Mouse (Mus musculus): ENCODE results near the gene Bpifc. TPM values are rescaled to one million over a fixed set of nuclear protein-coding genes. Genes with fewer than 3 reads are reported as not detected.

Bpifc gene
- polyA plus RNA-seq, 1 experiment = 0.04 TPM

DNA sequence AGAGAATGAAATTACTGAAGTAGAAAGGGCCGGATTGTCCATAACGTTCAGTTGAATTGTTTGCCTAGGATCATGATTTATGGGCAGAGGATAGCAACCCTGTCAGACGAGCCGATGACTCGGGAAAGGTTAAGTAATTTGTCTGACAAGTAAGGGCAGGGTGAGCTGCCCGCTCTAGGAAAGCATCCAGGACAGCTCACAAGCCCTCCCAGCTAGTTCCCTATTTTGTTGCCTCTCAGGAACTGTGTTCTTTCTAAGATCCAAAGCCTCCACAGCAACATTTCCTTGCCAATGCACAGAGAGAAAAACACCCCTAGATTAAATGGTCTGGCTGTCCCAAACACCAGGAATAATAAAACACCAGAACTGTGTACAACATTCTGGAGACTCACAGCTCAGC, 1.1 kb downstream of the Bpifc start:
- no peak for TF ChIP-seq POLR2A (IDR thresholded peaks at IDR 0.05; ENCODE audit: borderline replicate concordance, extremely low read depth, insufficient read depth, insufficient read length, poor library complexity, severe bottlenecking)
- TF ChIP-seq CTCF (IDR thresholded peaks at IDR 0.05; ENCODE audit: borderline replicate concordance, extremely low read depth, insufficient read depth, insufficient read length) = no peak
- no peak for DNase-seq (ENCODE audit: low read depth)

DNA sequence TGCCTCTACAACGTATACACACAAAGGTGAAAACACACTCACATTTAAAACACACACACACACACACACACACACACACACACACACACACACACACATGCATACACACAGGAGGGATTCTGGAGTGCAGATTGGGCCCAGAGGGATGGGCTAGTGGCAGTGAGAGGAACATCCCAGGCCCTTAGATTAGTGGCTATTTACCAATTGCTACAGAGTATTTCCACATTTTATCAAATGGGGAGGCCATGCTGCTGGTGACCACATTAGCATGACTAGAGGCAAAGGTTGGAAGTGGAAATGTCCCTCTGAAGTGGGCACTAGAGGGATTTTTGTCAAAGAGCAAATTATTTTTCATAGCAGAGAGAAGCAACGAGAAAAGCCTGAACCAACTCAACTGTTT, 2.0 kb downstream of the Bpifc start:
- no peak for TF ChIP-seq POLR2A (IDR thresholded peaks at IDR 0.05; ENCODE audit: borderline replicate concordance, extremely low read depth, insufficient read depth, insufficient read length, poor library complexity, severe bottlenecking)
- TF ChIP-seq CTCF (IDR thresholded peaks at IDR 0.05; ENCODE audit: borderline replicate concordance, extremely low read depth, insufficient read depth, insufficient read length) = no peak
- no peak for DNase-seq (ENCODE audit: low read depth)

- TF ChIP-seq POLR2A (IDR thresholded peaks at IDR 0.05; ENCODE audit: borderline replicate concordance, extremely low read depth, insufficient read depth, insufficient read length, poor library complexity, severe bottlenecking) = no peak
- TF ChIP-seq CTCF (IDR thresholded peaks at IDR 0.05; ENCODE audit: borderline replicate concordance, extremely low read depth, insufficient read depth, insufficient read length) = no peak
- DNase-seq (ENCODE audit: low read depth) = no peak
Measured at GRCm38 (mm10) chr10:86006455-86006854, 5.2 kb downstream of the Bpifc start.

- TF ChIP-seq POLR2A (IDR thresholded peaks at IDR 0.05; ENCODE audit: borderline replicate concordance, extremely low read depth, insufficient read depth, insufficient read length, poor library complexity, severe bottlenecking) (no peak), CTCF (IDR thresholded peaks at IDR 0.05; ENCODE audit: borderline replicate concordance, extremely low read depth, insufficient read depth, insufficient read length) (no peak)
- DNase-seq (ENCODE audit: low read depth) = no peak
Measured at GRCm38 (mm10) chr10:86000447-86000846, 11.2 kb downstream of the Bpifc start.

DNA sequence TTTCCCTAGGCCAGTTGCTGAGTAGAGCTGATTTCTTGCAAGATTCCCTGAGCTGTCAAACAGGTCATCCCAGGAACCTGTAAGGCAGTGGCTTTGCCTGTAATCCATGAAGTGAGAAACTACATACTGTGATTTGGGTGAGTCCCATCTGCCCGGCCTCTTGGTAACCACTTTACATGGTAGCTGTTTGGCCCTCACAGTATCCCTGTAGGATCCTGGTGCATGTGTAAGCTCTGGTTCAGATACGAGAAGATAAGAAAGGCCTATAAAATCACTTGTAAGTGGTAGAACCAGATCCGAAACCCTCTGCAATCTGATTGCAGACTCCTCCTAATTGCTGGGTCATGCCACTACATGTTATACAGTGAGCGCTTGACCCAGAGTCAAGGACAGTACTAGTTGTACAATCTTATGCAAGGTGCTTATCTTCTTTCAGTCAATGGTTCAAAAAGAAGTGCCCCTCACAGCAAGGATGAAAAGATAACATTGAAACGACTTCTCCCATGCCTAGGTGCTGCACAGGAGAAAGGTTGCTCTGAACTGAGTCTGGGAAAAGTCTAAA, 17.1 kb downstream of the Bpifc start:
- no peak for TF ChIP-seq CTCF (IDR thresholded peaks at IDR 0.05; ENCODE audit: borderline replicate concordance, extremely low read depth, insufficient read depth, insufficient read length)
- no peak for TF ChIP-seq POLR2A (IDR thresholded peaks at IDR 0.05; ENCODE audit: borderline replicate concordance, extremely low read depth, insufficient read depth, insufficient read length, poor library complexity, severe bottlenecking)
- DNase-seq (ENCODE audit: low read depth) = no peak

DNA sequence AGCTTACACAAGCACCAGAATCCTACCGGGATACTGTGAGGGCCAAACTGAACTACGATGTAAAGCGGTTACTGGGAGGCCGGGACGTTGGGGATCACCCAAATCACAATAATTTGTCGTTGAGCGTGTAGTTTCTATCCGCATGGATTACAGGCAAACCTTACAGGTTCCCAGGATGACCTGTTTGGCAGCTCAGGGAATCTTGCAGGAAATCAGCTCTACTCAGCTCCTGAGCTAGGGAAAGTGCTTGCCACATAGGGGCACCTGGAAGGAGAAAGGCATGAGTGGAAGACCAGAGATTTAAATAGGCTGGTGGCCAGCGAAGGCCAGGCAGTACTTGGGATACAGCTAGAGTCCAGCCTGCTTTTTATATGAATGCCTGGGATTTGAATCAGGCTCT, 17.9 kb downstream of the Bpifc start:
- TF ChIP-seq POLR2A (IDR thresholded peaks at IDR 0.05; ENCODE audit: borderline replicate concordance, extremely low read depth, insufficient read depth, insufficient read length, poor library complexity, severe bottlenecking) = no peak
- TF ChIP-seq CTCF (IDR thresholded peaks at IDR 0.05; ENCODE audit: borderline replicate concordance, extremely low read depth, insufficient read depth, insufficient read length) = no peak
- DNase-seq (ENCODE audit: low read depth) = no peak

DNA sequence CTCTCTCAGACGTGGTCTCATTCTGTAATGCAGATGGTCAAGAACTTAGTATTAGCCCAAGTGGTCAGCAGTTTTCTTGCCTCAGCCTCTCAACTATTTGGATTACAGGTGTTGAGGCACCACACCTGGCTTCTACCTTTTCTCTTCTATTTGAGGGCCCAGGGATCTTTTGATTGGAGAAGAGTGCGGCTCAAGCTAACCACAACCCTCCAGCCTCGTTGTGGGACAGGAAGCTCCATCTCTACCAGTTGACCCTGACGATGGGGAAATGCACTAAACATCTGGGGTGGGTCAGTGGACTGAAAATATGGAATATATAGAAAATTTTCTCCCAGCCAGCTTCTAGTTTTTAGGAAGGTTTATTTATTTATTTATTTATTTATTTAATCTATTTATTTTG, 19.3 kb downstream of the Bpifc start:
- TF ChIP-seq POLR2A (IDR thresholded peaks at IDR 0.05; ENCODE audit: borderline replicate concordance, extremely low read depth, insufficient read depth, insufficient read length, poor library complexity, severe bottlenecking) = no peak
- TF ChIP-seq CTCF (IDR thresholded peaks at IDR 0.05; ENCODE audit: borderline replicate concordance, extremely low read depth, insufficient read depth, insufficient read length) = no peak

DNA sequence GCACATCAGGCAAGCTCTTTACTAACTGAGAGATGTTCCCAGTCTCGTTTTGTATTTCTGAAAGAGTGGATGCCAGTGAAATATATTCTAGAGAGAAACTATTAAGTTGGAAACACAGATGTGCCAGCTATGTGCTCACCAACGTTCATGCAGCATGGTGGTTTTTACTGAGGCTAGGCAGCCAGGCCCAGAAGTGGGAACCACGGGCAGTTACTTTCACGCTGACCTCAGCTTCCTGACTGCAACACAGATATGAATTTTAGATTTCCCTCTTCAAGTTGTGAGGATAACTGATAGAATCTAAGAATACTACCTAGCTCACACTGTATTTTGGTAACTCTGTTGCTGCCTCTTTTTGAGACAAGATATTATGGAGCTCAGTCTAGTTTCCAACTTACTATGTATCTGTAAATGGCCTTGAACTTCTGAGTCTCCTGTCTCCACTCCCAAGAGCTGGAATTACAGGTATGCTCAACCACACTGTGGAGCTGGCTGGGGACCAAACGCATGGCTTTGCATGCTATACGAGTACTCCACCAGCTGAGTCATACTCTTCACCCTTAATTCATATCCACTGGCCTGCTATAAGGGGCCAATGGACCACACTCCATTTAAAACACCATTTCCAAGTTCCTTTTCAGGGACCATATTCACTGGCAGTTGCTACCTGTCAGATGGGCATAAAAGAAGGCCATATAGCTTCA, 22.1 kb downstream of the Bpifc start:
- DNase-seq (ENCODE audit: low read depth) = no peak
- TF ChIP-seq CTCF (IDR thresholded peaks at IDR 0.05; ENCODE audit: borderline replicate concordance, extremely low read depth, insufficient read depth, insufficient read length) = no peak
- no peak for TF ChIP-seq POLR2A (IDR thresholded peaks at IDR 0.05; ENCODE audit: borderline replicate concordance, extremely low read depth, insufficient read depth, insufficient read length, poor library complexity, severe bottlenecking)

More for the DNA sequence above, 19.3 kb downstream of the Bpifc start:
- no peak for DNase-seq (ENCODE audit: low read depth)

DNA sequence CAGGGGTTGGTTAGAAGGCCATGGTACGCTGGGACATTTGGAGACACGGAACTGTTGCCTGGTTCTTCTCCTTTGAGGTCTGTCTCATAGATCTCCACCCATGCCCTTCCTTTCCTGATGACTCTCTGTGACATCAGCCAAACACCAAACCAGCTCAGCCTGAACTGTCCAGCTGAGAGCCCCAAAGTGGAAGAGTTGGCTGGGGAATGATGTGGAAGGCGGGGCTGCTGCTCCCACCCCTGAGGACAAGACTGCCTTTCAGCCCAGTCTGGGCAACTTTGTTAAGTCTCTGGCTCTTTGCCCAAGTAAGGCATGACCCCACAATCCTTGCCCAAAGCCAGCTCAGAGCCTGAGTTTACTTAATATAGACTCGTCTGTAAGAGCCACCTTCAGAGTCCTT, 38.8 kb downstream of the Bpifc start:
- peak; percentile 21 for DNase-seq (ENCODE audit: low read depth)

GRCm38 (mm10) chr10:85971826-85972225, 39.9 kb downstream of the Bpifc start:
- TF ChIP-seq CTCF (IDR thresholded peaks at IDR 0.05; ENCODE audit: borderline replicate concordance, extremely low read depth, insufficient read depth, insufficient read length) = no peak
- TF ChIP-seq POLR2A (IDR thresholded peaks at IDR 0.05; ENCODE audit: borderline replicate concordance, extremely low read depth, insufficient read depth, insufficient read length, poor library complexity, severe bottlenecking) = no peak
- no peak for DNase-seq (ENCODE audit: low read depth)

More for the DNA sequence above, 38.8 kb downstream of the Bpifc start:
- no peak for TF ChIP-seq POLR2A (IDR thresholded peaks at IDR 0.05; ENCODE audit: borderline replicate concordance, extremely low read depth, insufficient read depth, insufficient read length, poor library complexity, severe bottlenecking)
- TF ChIP-seq CTCF (IDR thresholded peaks at IDR 0.05; ENCODE audit: borderline replicate concordance, extremely low read depth, insufficient read depth, insufficient read length) = no peak

DNA sequence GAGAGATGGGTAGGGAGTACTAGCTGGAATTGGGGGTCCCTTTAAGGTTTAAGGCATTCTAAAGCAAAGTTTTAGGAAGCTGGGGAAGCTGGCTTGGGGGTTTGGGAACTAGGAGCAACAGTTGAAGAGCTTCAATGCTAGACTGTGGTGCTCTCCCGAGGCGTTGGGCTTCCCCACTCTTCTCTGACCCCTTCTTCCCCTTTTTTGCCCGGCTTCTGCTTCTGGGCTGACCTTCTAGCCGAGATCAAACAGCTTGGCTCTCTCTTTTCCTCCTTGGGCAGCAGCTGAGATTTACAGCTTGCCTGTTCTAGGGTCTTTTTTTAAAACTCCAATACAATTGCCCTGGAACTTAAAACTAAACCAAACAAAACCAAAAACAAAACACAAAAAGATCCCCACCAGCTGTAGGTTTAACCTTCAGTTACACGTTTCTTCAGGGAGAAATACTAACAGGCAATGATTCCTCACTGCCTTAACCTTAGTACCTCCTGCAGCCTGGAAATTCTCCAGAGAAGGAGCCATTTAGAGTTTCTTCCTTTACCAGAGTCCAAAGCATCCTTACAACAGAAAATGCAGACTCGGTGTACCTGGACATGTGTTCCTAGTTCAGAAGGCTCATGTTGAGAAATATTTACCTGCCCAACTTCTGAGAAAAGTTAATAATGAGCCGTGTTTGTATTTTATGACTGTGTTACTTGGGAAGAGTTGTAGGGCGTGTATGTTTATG, 41.6 kb downstream of the Bpifc start:
- DNase-seq (ENCODE audit: low read depth) = no peak
- TF ChIP-seq POLR2A (IDR thresholded peaks at IDR 0.05; ENCODE audit: borderline replicate concordance, extremely low read depth, insufficient read depth, insufficient read length, poor library complexity, severe bottlenecking) = no peak
- no peak for TF ChIP-seq CTCF (IDR thresholded peaks at IDR 0.05; ENCODE audit: borderline replicate concordance, extremely low read depth, insufficient read depth, insufficient read length)
